Mouse (Mus musculus) G1E (cell line): ENCODE results near the gene Drc3. TPM values are rescaled to one million over a fixed set of nuclear protein-coding genes. Genes with fewer than 3 reads are reported as not detected.

ENCODE experiments used
- ATAC-seq: 2 replicates; pipeline ENCODE4 v1.8.0; 2016; ENCODE audit warnings: mild to moderate bottlenecking; ENCODE audit not compliant: insufficient number of reproducible peaks, poor library complexity, low FRiP score, severe bottlenecking; ENCODE audit errors: extremely low read depth
- DNase-seq: peaks from one replicate; pipeline ENCODE4 v3.0.0; 2012; ENCODE audit warnings: low spot score
- H3K27me3 ChIP-seq: 2 replicates; pipeline ENCODE4 v1.6.1; 2012; ENCODE audit warnings: mild to moderate bottlenecking, low read length, inconsistent platforms; ENCODE audit not compliant: insufficient read depth
- H3K36me3 ChIP-seq: replicated peaks from 2 replicates; pipeline ENCODE3; 2012; ENCODE audit warnings: mild to moderate bottlenecking, inconsistent platforms
- H3K4me1 ChIP-seq: 2 replicates; pipeline ENCODE4 v1.6.1; 2012; ENCODE audit warnings: low read depth, low read length, inconsistent platforms, mixed read lengths; ENCODE audit not compliant: insufficient read depth
- H3K4me3 ChIP-seq: 2 replicates; pipeline ENCODE4 v1.5.1; 2012; ENCODE audit warnings: low read depth, mild to moderate bottlenecking, inconsistent platforms, low read length, moderate library complexity, mixed read lengths
- H3K9me3 ChIP-seq: replicated peaks from 2 replicates; pipeline ENCODE4 v1.6.1; 2012; ENCODE audit warnings: inconsistent platforms
- CTCF ChIP-seq: IDR thresholded peaks from 2 replicates; pipeline ENCODE4 v1.5.1; 2012; ENCODE audit warnings: low read depth, low read length, inconsistent platforms, mixed read lengths
- GATA1 ChIP-seq: IDR thresholded peaks from 2 replicates; pipeline ENCODE4 v1.6.1; 2012; ENCODE audit warnings: borderline replicate concordance, low read length, inconsistent platforms, mixed read lengths
- GATA2 ChIP-seq: IDR thresholded peaks from 2 replicates; pipeline ENCODE4 v1.6.1; 2012; ENCODE audit warnings: low read depth, low read length, inconsistent platforms, borderline replicate concordance
- POLR2AphosphoS5 ChIP-seq: IDR thresholded peaks from 2 replicates; pipeline ENCODE4 v1.6.1; 2012; ENCODE audit warnings: low read depth, low read length, inconsistent platforms; ENCODE audit not compliant: insufficient replicate concordance
- TAL1 ChIP-seq: conservative IDR thresholded peaks from 2 replicates; pipeline ENCODE4 v1.6.1; 2012; ENCODE audit warnings: low read depth, low read length, inconsistent platforms, mixed read lengths
- polyA plus RNA-seq: library from polyadenylated mRNA; stranded (reverse); fragments of >175 nt; gene quantifications from 2 replicates; pipeline ENCODE4 v1.2.3, GENCODE M21; 2012
- total RNA-seq, 2 experiments: library from RNA; stranded (forward) in 1 of 2; stranded (reverse) in 1 of 2; fragments of 200-1000 nt in 1 of 2; fragments of >200 nt in 1 of 2; fragmentation: Nextera tagmentation in 1 of 2; gene quantifications; 2 replicates each; pipeline ENCODE4 v1.2.3; 2014 to 2017

Drc3 gene
- total and polyA plus RNA-seq, 3 experiments, result 0.07 to 1.4 (median 1.1) TPM

- DNase-seq, result peak; percentile 87
- TF ChIP-seq TAL1, result no peak
- no peak for TF ChIP-seq POLR2AphosphoS5
- no peak for TF ChIP-seq GATA2
- TF ChIP-seq GATA1, result no peak
- no peak for TF ChIP-seq CTCF
- ATAC-seq, result peak; percentile 96
- no peaks in the 10 kb centered on the region for H3K9me3 ChIP-seq
- H3K27me3 ChIP-seq, result no peaks in the 10 kb centered on the region
- peaks cover 30% of the 10 kb centered on the region for H3K36me3 ChIP-seq
- H3K4me3 ChIP-seq, result peak within 1 kb of the TSS; percentile 91
- H3K4me1 ChIP-seq, result peaks cover 39% of the 10 kb centered on the region
These were observed 64.0 kb downstream of the Drc3 start, which contains the start of gene Gid4 for GRCm38 (mm10) chr11:60416963-60417716. Gene Gid4, plus strand, starts transcription at chr11:60417145.

GRCm38 (mm10) chr11:60417717-60418472 lies 64.8 kb downstream of the Drc3 start, which contains the start of gene Atpaf2:
Gene Atpaf2, minus strand, starts transcription at chr11:60418457.
- TF ChIP-seq TAL1, result no peak
- no peak for TF ChIP-seq POLR2AphosphoS5
- no peak for TF ChIP-seq CTCF
- TF ChIP-seq GATA1, result no peak
- TF ChIP-seq GATA2, result no peak
- Histone ChIP-seq H3K36me3 (peaks cover 33% of the 10 kb centered on the region), H3K9me3 (no peaks in the 10 kb centered on the region), H3K27me3 (no peaks in the 10 kb centered on the region), H3K4me1 (peaks cover 41% of the 10 kb centered on the region), H3K4me3 (peak within 1 kb of the TSS; percentile 91)
- ATAC-seq (no peak), DNase-seq (peak; percentile 13)

GRCm38 (mm10) chr11:60418473-60418803 lies 65.3 kb downstream of the Drc3 start:
- peak; percentile 19 for DNase-seq
- H3K36me3 ChIP-seq, result peaks cover 34% of the 10 kb centered on the region
- H3K27me3 ChIP-seq, result no peaks in the 10 kb centered on the region
- peaks cover 41% of the 10 kb centered on the region for H3K4me1 ChIP-seq
- H3K4me3 ChIP-seq, result peak overlapping the region; percentile 91
- TF ChIP-seq POLR2AphosphoS5, result no peak
- no peak for TF ChIP-seq GATA2
- TF ChIP-seq CTCF, result no peak
- no peak for TF ChIP-seq TAL1
- no peak for TF ChIP-seq GATA1
- H3K9me3 ChIP-seq, result no peaks in the 10 kb centered on the region
- ATAC-seq, result no peak

GRCm38 (mm10) chr11:60422046-60422668 lies 69.0 kb downstream of the Drc3 start:
- no peak for ATAC-seq
- Histone ChIP-seq H3K9me3 (no peaks in the 10 kb centered on the region), H3K4me3 (no peak overlapping the region), H3K27me3 (no peaks in the 10 kb centered on the region), H3K4me1 (peaks cover 20% of the 10 kb centered on the region), H3K36me3 (peaks cover 41% of the 10 kb centered on the region)
- TF ChIP-seq POLR2AphosphoS5 (no peak), GATA1 (no peak), GATA2 (no peak), CTCF (no peak), TAL1 (no peak)
- no peak for DNase-seq

- no peak for ATAC-seq
- no peaks in the 10 kb centered on the region for H3K27me3 ChIP-seq
- DNase-seq, result no peak
- peaks cover 18% of the 10 kb centered on the region for H3K4me1 ChIP-seq
- no peaks in the 10 kb centered on the region for H3K9me3 ChIP-seq
- no peak overlapping the region for H3K4me3 ChIP-seq
- TF ChIP-seq CTCF (no peak), TAL1 (no peak), GATA1 (no peak), GATA2 (no peak), POLR2AphosphoS5 (no peak)
- H3K36me3 ChIP-seq, result peaks cover 50% of the 10 kb centered on the region
These were observed 69.9 kb downstream of the Drc3 start for GRCm38 (mm10) chr11:60423006-60423405.

DNA sequence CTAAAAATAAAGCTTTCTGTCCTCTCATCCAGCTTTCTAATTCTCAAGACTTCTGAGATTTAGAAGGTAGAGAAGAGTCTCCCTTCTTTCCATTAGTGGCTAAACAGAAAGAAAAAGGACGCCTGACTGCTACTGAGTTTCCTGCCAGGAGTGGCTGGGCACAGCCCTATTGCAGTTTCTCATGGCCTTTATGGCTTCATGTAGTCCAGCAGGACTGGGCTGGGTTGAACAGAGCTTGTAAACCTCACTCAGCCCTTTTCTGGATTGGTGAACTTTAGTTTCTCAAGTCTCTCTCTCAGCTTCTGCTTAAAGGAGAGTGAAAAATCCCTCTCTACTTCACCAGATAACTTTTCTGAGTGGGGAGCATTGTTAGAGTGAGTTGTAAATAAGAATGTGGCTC lies 73.3 kb downstream of the Drc3 start:
- H3K4me1 ChIP-seq, result peaks cover 4% of the 10 kb centered on the region; the same call in 1 of the 2 replicates
- H3K36me3 ChIP-seq, result peaks cover 64% of the 10 kb centered on the region
- DNase-seq (no peak), ATAC-seq (no peak)
- H3K27me3 ChIP-seq, result no peaks in the 10 kb centered on the region
- H3K4me3 ChIP-seq, result no peak overlapping the region
- TF ChIP-seq CTCF, result no peak
- TF ChIP-seq GATA2, result no peak
- TF ChIP-seq POLR2AphosphoS5, result no peak
- TF ChIP-seq GATA1, result no peak
- TF ChIP-seq TAL1, result no peak
- H3K9me3 ChIP-seq, result no peaks in the 10 kb centered on the region
